Mouse (Mus musculus): ENCODE data around the gene Adamts1. TPM values are rescaled to one million over a fixed set of nuclear protein-coding genes. Genes with fewer than 3 reads are reported as not detected.
A peak's percentile ranks its signal among the peaks of the same experiment; 100 is the strongest.

Gene Adamts1
- polyA plus RNA-seq, 1 experiment from 2014 or later = 30.8 TPM

DNA sequence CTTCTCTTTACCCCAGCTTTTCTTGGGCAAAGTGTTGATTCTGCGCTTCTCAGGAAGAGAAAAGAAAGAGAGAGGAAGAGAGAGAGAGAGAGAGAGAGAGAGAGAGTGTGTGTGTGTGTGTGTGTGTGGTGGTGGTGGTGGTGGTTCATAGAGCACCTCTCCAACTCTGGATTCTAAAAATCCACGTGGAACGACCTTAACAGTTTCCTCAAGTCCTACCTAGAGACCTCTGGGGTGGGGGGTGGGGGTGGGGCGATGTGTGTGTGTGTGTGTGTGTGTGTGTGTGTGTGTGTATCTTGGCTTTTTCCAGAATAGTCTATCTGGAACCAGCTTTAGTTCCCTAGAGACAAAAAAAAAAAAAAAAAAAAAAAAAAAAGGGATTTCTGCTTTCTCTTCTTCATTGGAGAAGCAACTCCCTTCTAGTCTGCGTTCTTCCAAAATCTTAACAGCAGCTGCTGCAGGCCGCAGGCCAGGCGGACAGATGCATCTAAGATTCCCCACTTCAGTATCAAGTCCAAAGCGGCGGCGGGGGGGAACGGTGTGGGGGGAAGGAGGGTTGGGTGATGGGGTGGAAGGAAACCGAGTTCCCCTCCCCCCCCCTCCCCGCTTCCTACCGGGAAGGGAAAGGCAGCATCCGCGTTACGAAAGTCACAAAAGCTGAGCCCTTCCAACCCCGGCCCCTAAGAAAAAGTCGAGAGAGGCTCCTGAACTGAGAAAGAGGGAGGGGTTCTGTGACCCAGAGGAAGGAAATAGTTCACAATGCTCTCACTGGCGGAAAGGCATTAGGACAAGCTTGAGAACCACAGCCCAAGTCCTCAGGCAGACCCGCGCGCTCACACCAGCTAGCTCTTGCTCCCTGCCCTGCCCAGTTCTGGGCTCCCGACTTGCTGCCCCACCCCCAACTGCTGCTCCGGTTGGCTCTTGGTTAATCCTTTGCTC, 969 bp upstream of the Adamts1 start:
- Histone ChIP-seq H3K9ac (ENCODE audit: low read length) (peak overlapping the region; percentile 91), H3K27me3 (replicated peaks; ENCODE audit: control insufficient read depth, insufficient read depth, low read length) (no peaks in the 10 kb centered on the region), H3K27ac (ENCODE audit: low read depth) (peak overlapping the region; percentile 95), H3K4me1 (replicated peaks; ENCODE audit: control insufficient read depth, insufficient read depth, low read length) (peaks cover 14% of the 10 kb centered on the region; the same call in 1 of the 2 replicates), H3K9me3 (ENCODE audit: control insufficient read depth, low read length) (no peaks in the 10 kb centered on the region), H3K4me3 (ENCODE audit: low read depth, low read length) (peak overlapping the region; percentile 75), H3K36me3 (ENCODE audit: control insufficient read depth, insufficient read depth, low read length) (peaks cover 10% of the 10 kb centered on the region), H3K4me2 (ENCODE audit: low read length) (peak overlapping the region; percentile 77)
- ATAC-seq (replicated peaks; ENCODE audit: low FRiP score, low TSS enrichment, low read depth) (no peak), DNase-seq (ENCODE audit: low spot score) (peak; percentile 82)
- 1% methylated on average over 25 of the region's 25 CpGs for WGBS

GRCm38 (mm10) chr16:85801971-85802811, 722 bp downstream of the Adamts1 start:
- H3K9me3 ChIP-seq (ENCODE audit: control insufficient read depth, low read length) = no peaks in the 10 kb centered on the region

DNA sequence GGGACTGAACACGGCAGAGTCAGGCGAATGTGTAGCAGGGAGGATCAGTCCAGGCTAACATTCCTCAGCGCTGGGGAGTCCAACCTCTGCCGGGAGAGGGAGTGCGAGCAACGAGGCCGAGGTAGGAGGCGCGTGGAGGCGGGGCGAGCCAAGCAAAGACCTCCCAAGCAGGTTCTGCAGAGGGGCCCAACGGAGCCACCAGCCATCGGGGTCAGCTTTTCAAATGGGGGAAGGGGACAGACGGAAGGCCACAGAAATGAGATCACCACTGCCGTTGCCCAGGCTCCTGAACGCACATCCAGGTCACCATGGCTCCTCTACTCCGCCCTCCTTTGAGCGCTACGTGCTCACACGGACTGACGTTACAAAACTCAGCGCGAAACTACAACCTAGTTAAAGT, 1.7 kb downstream of the Adamts1 start:
- H3K27me3 ChIP-seq (replicated peaks; ENCODE audit: control insufficient read depth, insufficient read depth, low read length) = no peaks in the 10 kb centered on the region
- no peaks in the 10 kb centered on the region for H3K9me3 ChIP-seq (ENCODE audit: control insufficient read depth, low read length)
- H3K36me3 ChIP-seq (ENCODE audit: control insufficient read depth, insufficient read depth, low read length) = peaks cover 36% of the 10 kb centered on the region
- peak overlapping the region; percentile 91 for H3K9ac ChIP-seq (ENCODE audit: low read length)
- H3K4me3 ChIP-seq (ENCODE audit: low read depth, low read length) = peak overlapping the region; percentile 75
- peak; percentile 79 for ATAC-seq (replicated peaks; ENCODE audit: low FRiP score, low TSS enrichment, low read depth)
- peak overlapping the region; percentile 77 for H3K4me2 ChIP-seq (ENCODE audit: low read length)
- DNase-seq (ENCODE audit: low spot score) = peak; percentile 92
- WGBS = under 1% methylated on average over 23 of the region's 23 CpGs
- H3K27ac ChIP-seq (ENCODE audit: low read depth) = peak overlapping the region; percentile 95
- H3K4me1 ChIP-seq (replicated peaks; ENCODE audit: control insufficient read depth, insufficient read depth, low read length) = peaks cover 19% of the 10 kb centered on the region; the same call in 1 of the 2 replicates

More at GRCm38 (mm10) chr16:85801971-85802811, 722 bp downstream of the Adamts1 start:
- Histone ChIP-seq H3K4me1 (replicated peaks; ENCODE audit: control insufficient read depth, insufficient read depth, low read length) (peaks cover 19% of the 10 kb centered on the region; the same call in 1 of the 2 replicates), H3K27ac (ENCODE audit: low read depth) (peak overlapping the region; percentile 95), H3K4me2 (ENCODE audit: low read length) (peak overlapping the region; percentile 77), H3K9ac (ENCODE audit: low read length) (peak overlapping the region; percentile 91), H3K4me3 (ENCODE audit: low read depth, low read length) (peak overlapping the region; percentile 75), H3K27me3 (replicated peaks; ENCODE audit: control insufficient read depth, insufficient read depth, low read length) (no peaks in the 10 kb centered on the region), H3K36me3 (ENCODE audit: control insufficient read depth, insufficient read depth, low read length) (peaks cover 27% of the 10 kb centered on the region)
- ATAC-seq (replicated peaks; ENCODE audit: low FRiP score, low TSS enrichment, low read depth) = peak; percentile 4
- under 1% methylated on average over 67 of the region's 67 CpGs for WGBS
- DNase-seq (ENCODE audit: low spot score) = peak; percentile 84

GRCm38 (mm10) chr16:85800691-85801090, 2.2 kb downstream of the Adamts1 start:
- Histone ChIP-seq H3K4me3 (ENCODE audit: low read depth, low read length) (peak overlapping the region; percentile 75), H3K36me3 (ENCODE audit: control insufficient read depth, insufficient read depth, low read length) (peaks cover 42% of the 10 kb centered on the region), H3K9ac (ENCODE audit: low read length) (peak overlapping the region; percentile 91), H3K9me3 (ENCODE audit: control insufficient read depth, low read length) (no peaks in the 10 kb centered on the region), H3K4me1 (replicated peaks; ENCODE audit: control insufficient read depth, insufficient read depth, low read length) (peaks cover 19% of the 10 kb centered on the region; the same call in 1 of the 2 replicates), H3K4me2 (ENCODE audit: low read length) (peak overlapping the region; percentile 77), H3K27me3 (replicated peaks; ENCODE audit: control insufficient read depth, insufficient read depth, low read length) (no peaks in the 10 kb centered on the region), H3K27ac (ENCODE audit: low read depth) (peak overlapping the region; percentile 95)
- DNase-seq (ENCODE audit: low spot score) (peak; percentile 90), ATAC-seq (replicated peaks; ENCODE audit: low FRiP score, low TSS enrichment, low read depth) (peak; percentile 84)
- 2% methylated on average over 8 of the region's 8 CpGs for WGBS

DNA sequence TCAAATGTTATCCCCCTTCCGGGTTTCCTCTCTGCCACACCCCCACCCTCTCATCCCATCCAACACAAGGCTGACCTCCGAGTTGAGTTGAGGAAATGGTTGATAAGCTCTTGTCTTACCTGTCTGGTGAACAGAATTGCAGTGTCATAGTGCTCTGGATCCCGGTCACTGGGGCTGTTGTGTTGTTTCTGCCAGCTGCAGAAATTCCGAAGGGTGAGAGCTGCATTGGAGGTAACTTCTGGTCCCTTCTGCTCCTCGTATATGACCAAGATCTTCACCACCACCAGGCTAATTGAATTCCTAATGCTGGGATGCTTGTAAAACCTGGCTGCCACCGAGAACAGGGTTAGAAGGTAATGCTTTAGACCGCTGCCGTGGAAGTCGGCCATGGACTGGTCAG, 2.9 kb downstream of the Adamts1 start:
- DNase-seq (ENCODE audit: low spot score) = no peak
- Histone ChIP-seq H3K9me3 (ENCODE audit: control insufficient read depth, low read length) (no peaks in the 10 kb centered on the region), H3K4me3 (ENCODE audit: low read depth, low read length) (peak overlapping the region; percentile 75), H3K4me1 (replicated peaks; ENCODE audit: control insufficient read depth, insufficient read depth, low read length) (peaks cover 19% of the 10 kb centered on the region; the same call in 1 of the 2 replicates), H3K4me2 (ENCODE audit: low read length) (peak overlapping the region; percentile 77), H3K27ac (ENCODE audit: low read depth) (no peak overlapping the region), H3K9ac (ENCODE audit: low read length) (0 out of 2 replicates have a peak overlapping the region, but pooled peaks have one; percentile 7), H3K27me3 (replicated peaks; ENCODE audit: control insufficient read depth, insufficient read depth, low read length) (no peaks in the 10 kb centered on the region), H3K36me3 (ENCODE audit: control insufficient read depth, insufficient read depth, low read length) (peaks cover 49% of the 10 kb centered on the region)
- ATAC-seq (replicated peaks; ENCODE audit: low FRiP score, low TSS enrichment, low read depth) = no peak
- WGBS = 51% methylated on average over 9 of the region's 9 CpGs

- no peak overlapping the region for H3K27ac ChIP-seq (ENCODE audit: low read depth)
- WGBS = 88% methylated on average over 7 of the region's 7 CpGs
- DNase-seq (ENCODE audit: low spot score) (no peak), ATAC-seq (replicated peaks; ENCODE audit: low FRiP score, low TSS enrichment, low read depth) (no peak)
- H3K36me3 ChIP-seq (ENCODE audit: control insufficient read depth, insufficient read depth, low read length) = peaks cover 57% of the 10 kb centered on the region
- H3K4me3 ChIP-seq (ENCODE audit: low read depth, low read length) = no peak overlapping the region
- H3K27me3 ChIP-seq (replicated peaks; ENCODE audit: control insufficient read depth, insufficient read depth, low read length) = no peaks in the 10 kb centered on the region
- H3K9me3 ChIP-seq (ENCODE audit: control insufficient read depth, low read length) = no peaks in the 10 kb centered on the region
- peaks cover 10% of the 10 kb centered on the region; the same call in 1 of the 2 replicates for H3K4me1 ChIP-seq (replicated peaks; ENCODE audit: control insufficient read depth, insufficient read depth, low read length)
- H3K4me2 ChIP-seq (ENCODE audit: low read length) = no peak overlapping the region
- no peak overlapping the region for H3K9ac ChIP-seq (ENCODE audit: low read length)
Observed at GRCm38 (mm10) chr16:85798334-85798733, 4.6 kb downstream of the Adamts1 start.

- Histone ChIP-seq H3K4me2 (ENCODE audit: low read length) (no peak overlapping the region), H3K9ac (ENCODE audit: low read length) (no peak overlapping the region), H3K9me3 (ENCODE audit: control insufficient read depth, low read length) (no peaks in the 10 kb centered on the region), H3K4me1 (replicated peaks; ENCODE audit: control insufficient read depth, insufficient read depth, low read length) (peaks cover 10% of the 10 kb centered on the region; the same call in 1 of the 2 replicates), H3K36me3 (ENCODE audit: control insufficient read depth, insufficient read depth, low read length) (peaks cover 57% of the 10 kb centered on the region), H3K27me3 (replicated peaks; ENCODE audit: control insufficient read depth, insufficient read depth, low read length) (no peaks in the 10 kb centered on the region), H3K27ac (ENCODE audit: low read depth) (no peak overlapping the region), H3K4me3 (ENCODE audit: low read depth, low read length) (no peak overlapping the region)
- no peak for DNase-seq (ENCODE audit: low spot score)
- no peak for ATAC-seq (replicated peaks; ENCODE audit: low FRiP score, low TSS enrichment, low read depth)
- WGBS = 97% methylated on average over 4 of the region's 4 CpGs
Observed at GRCm38 (mm10) chr16:85797161-85797560, 5.8 kb downstream of the Adamts1 start.

DNA sequence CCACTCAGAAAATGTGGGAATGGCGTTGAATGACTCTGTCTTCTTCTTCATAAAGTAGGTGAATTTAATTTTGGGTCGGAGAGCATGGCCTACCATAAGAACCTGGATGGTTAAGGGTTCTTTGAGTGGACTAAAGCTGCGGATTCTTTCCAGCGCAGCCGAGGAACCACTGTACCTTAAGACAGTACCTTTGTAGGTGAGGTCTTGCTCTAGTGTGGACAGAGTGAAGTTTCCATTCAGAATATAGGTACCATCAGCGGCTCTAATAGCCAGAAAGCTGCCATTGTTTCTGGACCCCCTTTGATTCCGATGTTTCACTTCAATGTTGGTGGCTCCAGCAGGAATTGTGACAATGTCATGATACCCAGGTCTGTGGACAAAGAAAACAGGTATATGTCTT, 7.2 kb downstream of the Adamts1 start:
- WGBS = 95% methylated on average over 7 of the region's 7 CpGs
- no peak for ATAC-seq (replicated peaks; ENCODE audit: low FRiP score, low TSS enrichment, low read depth)

More for the DNA sequence above, 7.2 kb downstream of the Adamts1 start:
- no peak overlapping the region for H3K4me3 ChIP-seq (ENCODE audit: low read depth, low read length)
- H3K36me3 ChIP-seq (ENCODE audit: control insufficient read depth, insufficient read depth, low read length) = peaks cover 57% of the 10 kb centered on the region
- H3K4me1 ChIP-seq (replicated peaks; ENCODE audit: control insufficient read depth, insufficient read depth, low read length) = peaks cover 10% of the 10 kb centered on the region; the same call in 1 of the 2 replicates
- H3K27ac ChIP-seq (ENCODE audit: low read depth) = no peak overlapping the region
- H3K4me2 ChIP-seq (ENCODE audit: low read length) = no peak overlapping the region
- no peaks in the 10 kb centered on the region for H3K9me3 ChIP-seq (ENCODE audit: control insufficient read depth, low read length)
- no peaks in the 10 kb centered on the region for H3K27me3 ChIP-seq (replicated peaks; ENCODE audit: control insufficient read depth, insufficient read depth, low read length)
- DNase-seq (ENCODE audit: low spot score) = no peak
- no peak overlapping the region for H3K9ac ChIP-seq (ENCODE audit: low read length)
